In the genomic region with DNA sequence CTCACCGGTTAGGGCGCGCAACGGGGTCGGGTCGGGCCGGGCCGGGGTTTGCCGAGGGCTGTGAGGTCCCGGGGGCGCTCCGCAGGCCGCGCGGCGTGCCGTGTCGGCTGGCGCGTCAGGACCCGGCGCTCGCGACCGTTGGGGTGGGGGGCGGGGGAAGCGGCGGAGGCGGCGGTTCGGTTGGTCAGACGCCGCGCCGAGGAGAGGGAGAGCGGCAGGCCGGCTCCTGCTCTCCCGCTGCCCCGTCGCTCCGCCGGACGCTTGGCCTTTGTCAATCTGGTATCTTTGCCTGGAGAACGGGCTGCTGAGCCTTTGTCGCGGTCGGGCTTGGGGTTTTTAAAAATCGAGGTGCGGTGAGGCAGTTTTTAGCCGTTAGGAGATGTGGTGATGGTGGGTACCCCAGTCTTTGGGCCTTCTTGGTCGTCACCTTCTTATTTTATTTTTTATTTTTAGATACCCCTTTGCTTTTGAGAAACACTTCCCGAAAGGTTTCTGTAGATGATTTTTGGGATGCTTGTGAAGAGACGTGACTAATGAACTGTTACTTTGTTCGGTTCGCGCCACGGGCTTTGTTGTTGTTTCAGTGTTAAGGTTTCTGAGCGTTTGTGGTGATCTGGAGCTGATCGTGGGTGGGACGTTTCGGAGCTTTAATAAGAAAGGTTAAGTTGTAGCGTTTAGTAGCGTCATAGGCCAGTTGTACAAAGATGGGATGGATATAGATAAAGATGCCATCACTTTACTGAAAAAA, we compare ENCODE assay signal across 8 mouse cellular contexts. TPM values are rescaled to one million over a fixed set of nuclear protein-coding genes. Genes with fewer than 3 reads are reported as not detected.
DNase-seq lines count a peak whose midpoint lies in the region; ATAC-seq and TF ChIP-seq lines count a peak whose summit lies in the region.

A gene (plus strand): TSS at position 141 of the 748 bp plus-strand sequence.

- H3K27ac ChIP-seq in heart, embryonic 11.5 days (ENCODE audit: low read depth, low read length), result peak within 1 kb of the TSS; percentile 95
- peak within 1 kb of the TSS; percentile 97 for H3K27ac ChIP-seq in embryonic facial prominence, embryonic 14.5 days (replicated peaks; ENCODE audit: low read depth, low read length)
- peak within 1 kb of the TSS; percentile 98 for H3K27ac ChIP-seq in hindbrain, postnatal 0 days

- peak within 1 kb of the TSS; percentile 96 for H3K4me3 ChIP-seq in heart, embryonic 11.5 days (ENCODE audit: low read depth, low read length)
- peak within 1 kb of the TSS; percentile 98 for H3K4me3 ChIP-seq in E14TG2a.4 (replicated peaks; ENCODE audit: low read length)
- H3K4me3 ChIP-seq in embryonic facial prominence, embryonic 14.5 days (ENCODE audit: low read depth, low read length), result peak within 1 kb of the TSS; percentile 97
- peak within 1 kb of the TSS; percentile 87 for H3K4me3 ChIP-seq in hindbrain, postnatal 0 days (ENCODE audit: low read length)
- peak within 1 kb of the TSS; percentile 100 for H3K4me3 ChIP-seq in megakaryocyte, embryonic 14.5 days (replicated peaks)

- ATAC-seq in heart, embryonic 11.5 days (replicated peaks; ENCODE audit: insufficient number of reproducible peaks, low FRiP score, low TSS enrichment), result peak; percentile 53
- ATAC-seq in embryonic facial prominence, embryonic 14.5 days (ENCODE audit: low read depth), result peak; percentile 70
- ATAC-seq in hindbrain, postnatal 0 days, result peak; percentile 78

- no peaks in the 10 kb centered on the region for H3K9me3 ChIP-seq in heart, embryonic 11.5 days (replicated peaks; ENCODE audit: control insufficient read depth, low read length)
- H3K9me3 ChIP-seq in E14TG2a.4 (ENCODE audit: low read length), result no peaks in the 10 kb centered on the region
- H3K9me3 ChIP-seq in embryonic facial prominence, embryonic 14.5 days (ENCODE audit: control insufficient read depth, low read length), result no peaks in the 10 kb centered on the region
- no peaks in the 10 kb centered on the region for H3K9me3 ChIP-seq in hindbrain, postnatal 0 days (ENCODE audit: low read length)
- no peaks in the 10 kb centered on the region for H3K9me3 ChIP-seq in megakaryocyte, embryonic 14.5 days

- H3K9ac ChIP-seq in heart, embryonic 11.5 days (ENCODE audit: low read depth, low read length), result peak within 1 kb of the TSS; percentile 95
- H3K9ac ChIP-seq in embryonic facial prominence, embryonic 14.5 days (ENCODE audit: low read depth, low read length), result peak within 1 kb of the TSS; percentile 95
- H3K9ac ChIP-seq in hindbrain, postnatal 0 days (replicated peaks; ENCODE audit: low read length), result peak within 1 kb of the TSS; percentile 89

- H3K4me1 ChIP-seq in heart, embryonic 11.5 days (ENCODE audit: control insufficient read depth, insufficient read depth, low read length), result peaks cover 7% of the 10 kb centered on the region; the same call in 1 of the 2 replicates
- H3K4me1 ChIP-seq in E14TG2a.4 (replicated peaks; ENCODE audit: low read depth, low read length), result peaks cover 31% of the 10 kb centered on the region
- peaks cover 7% of the 10 kb centered on the region for H3K4me1 ChIP-seq in embryonic facial prominence, embryonic 14.5 days (ENCODE audit: control insufficient read depth, insufficient read depth, low read length)
- peaks cover 5% of the 10 kb centered on the region; the same call in 1 of the 2 replicates for H3K4me1 ChIP-seq in hindbrain, postnatal 0 days (ENCODE audit: insufficient read depth, low read length)
- H3K4me1 ChIP-seq in megakaryocyte, embryonic 14.5 days, result peaks cover 17% of the 10 kb centered on the region

- H3K27me3 ChIP-seq in heart, embryonic 11.5 days (ENCODE audit: control insufficient read depth, insufficient read depth, low read length), result no peaks in the 10 kb centered on the region
- H3K27me3 ChIP-seq in E14TG2a.4 (ENCODE audit: insufficient read depth, low read length), result no peaks in the 10 kb centered on the region
- no peaks in the 10 kb centered on the region for H3K27me3 ChIP-seq in embryonic facial prominence, embryonic 14.5 days (replicated peaks; ENCODE audit: control insufficient read depth, insufficient read depth, low read length)
- no peaks in the 10 kb centered on the region for H3K27me3 ChIP-seq in hindbrain, postnatal 0 days (ENCODE audit: insufficient read depth, low read length)
- H3K27me3 ChIP-seq in megakaryocyte, embryonic 14.5 days (replicated peaks), result no peaks in the 10 kb centered on the region

- peak within 1 kb of the TSS; percentile 86 for H3K4me2 ChIP-seq in heart, embryonic 11.5 days
- H3K4me2 ChIP-seq in embryonic facial prominence, embryonic 14.5 days (ENCODE audit: low read depth, low read length), result peak within 1 kb of the TSS; percentile 91
- H3K4me2 ChIP-seq in hindbrain, postnatal 0 days (ENCODE audit: low read depth, low read length), result peak within 1 kb of the TSS; percentile 75

- no peak for TF ChIP-seq CTCF in E14TG2a.4 (conservative IDR thresholded peaks at IDR 0.05; ENCODE audit: low read length)
- no peak for TF ChIP-seq CTCF in hindbrain, postnatal 0 days (IDR thresholded peaks at IDR 0.05; ENCODE audit: low read depth)

- H3K36me3 ChIP-seq in heart, embryonic 11.5 days (ENCODE audit: control insufficient read depth, insufficient read depth, low read length), result no peaks in the 10 kb centered on the region
- peaks cover 41% of the 10 kb centered on the region for H3K36me3 ChIP-seq in E14TG2a.4 (ENCODE audit: insufficient read depth, low read length)
- H3K36me3 ChIP-seq in embryonic facial prominence, embryonic 14.5 days (ENCODE audit: control insufficient read depth, insufficient read depth, low read length), result peaks cover 25% of the 10 kb centered on the region
- peaks cover 10% of the 10 kb centered on the region; the same call in 1 of the 2 replicates for H3K36me3 ChIP-seq in hindbrain, postnatal 0 days (ENCODE audit: insufficient read depth, low read length)
- H3K36me3 ChIP-seq in megakaryocyte, embryonic 14.5 days (replicated peaks; ENCODE audit: low read length), result peaks cover 37% of the 10 kb centered on the region

- under 1% methylated on average over 56 of the region's 63 CpGs for whole genome bisulfite sequencing in heart, embryonic 11.5 days (ENCODE audit: insufficient replicate concordance)
- WGBS in embryonic facial prominence, embryonic 14.5 days, result under 1% methylated on average over 30 of the region's 63 CpGs
- 4% methylated on average over 51 of the region's 63 CpGs for WGBS in hindbrain, postnatal 0 days

- no peak for DNase-seq in heart, adult 18-20 months
- DNase-seq in embryonic facial prominence, embryonic 14.5 days (ENCODE audit: low spot score), result no peak
- DNase-seq in hindbrain, postnatal 0 days (ENCODE audit: low spot score), result no peak
- no peak for DNase-seq in urinary bladder, postnatal 36 days (ENCODE audit: low spot score in 2 of 2)
- no peak for DNase-seq in natural killer cell, adult 2 months (ENCODE audit: low spot score in 2 of 2)

RNA-seq across cellular contexts. Expression of the gene that starts here (rescaled TPM):
- 7.4 and 15.8 TPM in 2 replicates for polyA plus RNA-seq in heart, embryonic 11.5 days (2014; fragmentation: Nextera tagmentation; extraction: Ambion mirVana)
- total RNA-seq in heart, adult 18-20 months (2021), result 10 to 100 TPM in 1 of 2 experiments, 1 to 10 TPM in 1; 9.6 to 18.1 TPM
- 21.6 and 22.3 TPM in 2 replicates for polyA plus RNA-seq in embryonic facial prominence, embryonic 14.5 days (2014; fragmentation: Nextera tagmentation; extraction: Ambion mirVana)
- 34.7 and 37.3 TPM in 2 replicates for total RNA-seq in hindbrain, postnatal 0 days (2014; rRNA removed)
- polyA plus RNA-seq in hindbrain, postnatal 0 days (2015; fragmentation: Nextera tagmentation; extraction: Ambion mirVana), result 38.0 and 42.8 TPM in 2 replicates
- polyA plus RNA-seq in megakaryocyte, embryonic 14.5 days (2012; ENCODE audit: insufficient read depth, low replicate concordance), result 2.6 and 10.8 TPM in 2 replicates
